Comparison of ENCODE assay signal across 16 mouse cellular contexts in genomic region chr1:182776749-182777410, GRCm38 (mm10). TPM values are rescaled to one million over a fixed set of nuclear protein-coding genes. Genes with fewer than 3 reads are reported as not detected.
DNase-seq lines count a peak whose midpoint lies in the region; TF ChIP-seq lines count a peak whose summit lies in the region.
"Had no signal": no experiment of that assay in that cellular context is flagged by ENCODE, and none has a peak within 500 bp of the region (broad histone marks: within the 10 kb centered on the region; RNA-seq: fewer than 3 reads in every experiment).

No protein-coding gene starts in this region.

- no peak for TF ChIP-seq POLR2A in cerebellum, adult 2 months (IDR thresholded peaks at IDR 0.05; ENCODE audit: borderline replicate concordance, insufficient read depth, low read length)

- DNase-seq in embryo, embryonic 10 days (ENCODE audit: low spot score): peak; percentile 48
- no peak for DNase-seq in embryo, embryonic 11 days
- DNase-seq in left cerebral cortex, adult 2 months (ENCODE audit: extremely low spot score in 1 of 2, low spot score in 2 of 2): peak; percentile 22 to 29
- DNase-seq in left cerebral cortex, postnatal 10 days (ENCODE audit: extremely low spot score in 1 of 2, low spot score in 2 of 2): no peak
- peak; percentile 42 to 56 for DNase-seq in cerebellum, adult 2 months
- peak; percentile 44 for DNase-seq in kidney, postnatal 10 days
- DNase-seq in thymus, postnatal 10 days (ENCODE audit: low spot score in 2 of 2): no peak
- no peak for DNase-seq in layer of hippocampus, postnatal 25 days (ENCODE audit: extremely low spot score in 1 of 2, low spot score in 1 of 2)
- DNase-seq: heart, adult 2 months had no signal

- no peak for TF ChIP-seq CTCF in left cerebral cortex, adult 2 months (IDR thresholded peaks at IDR 0.05)
- no peak for TF ChIP-seq CTCF in cerebellum, adult 2 months (IDR thresholded peaks at IDR 0.05; ENCODE audit: borderline replicate concordance, insufficient read depth, low read depth, low read length)

- no peaks in the 10 kb centered on the region for H3K27me3 ChIP-seq in cerebellum, adult 2 months (ENCODE audit: control insufficient read depth, insufficient read depth, low read length)
- H3K27me3 ChIP-seq: embryonic facial prominence, embryonic 13.5 days; hindbrain, embryonic 15.5 days; limb, embryonic 15.5 days had no signal

- peaks cover 8% of the 10 kb centered on the region for H3K4me1 ChIP-seq in cerebellum, adult 2 months (ENCODE audit: control insufficient read depth, insufficient read depth, low read length)
- H3K4me1 ChIP-seq: embryonic facial prominence, embryonic 13.5 days; limb, embryonic 15.5 days had no signal

- intact Hi-C loops in left cerebral cortex, adult 2 months (cut with DNase I): no loop called here
- intact Hi-C loops in left cerebral cortex, postnatal 10 days (cut with DNase I): no loop called here

- H3K27ac ChIP-seq in left cerebral cortex, adult 2 months: no peak overlapping the region
- H3K27ac ChIP-seq in cerebellum, adult 2 months (ENCODE audit: insufficient read depth, low read length): no peak overlapping the region
- H3K27ac ChIP-seq: embryonic facial prominence, embryonic 13.5 days; heart, adult 2 months; hindbrain, embryonic 15.5 days; limb, embryonic 15.5 days had no signal

- WGBS in cerebellum, adult 2 months: 30% methylated on average over 10 of the region's 10 CpGs

- no peak overlapping the region for H3K4me3 ChIP-seq in left cerebral cortex, adult 2 months
- H3K4me3 ChIP-seq in cerebellum, adult 2 months (replicated peaks; ENCODE audit: insufficient read depth, low read depth, low read length): no peak overlapping the region
- H3K4me3 ChIP-seq: embryonic facial prominence, embryonic 13.5 days; heart, adult 2 months; hindbrain, embryonic 15.5 days; limb, embryonic 15.5 days had no signal

RNA-seq across cellular contexts. Expression of gene Susd4, which starts 13.2 kb away (rescaled TPM):
- 100 to 1,000 TPM; 105 to 111 TPM for total RNA-seq in left cerebral cortex, adult 2 months (2021)
- 10 to 100 TPM; 75.2 to 78.9 TPM for total RNA-seq in left cerebral cortex, postnatal 10 days (2021)
- polyA plus RNA-seq in cerebellum, adult 2 months (2012; rRNA removed): 96.0 and 97.7 TPM in 2 replicates
- total RNA-seq in layer of hippocampus, postnatal 25 days (2021): 100 to 1,000 TPM; 124 to 133 TPM

RNA-seq across cellular contexts. Expression of gene Ccdc185, which starts 27.9 kb away (rescaled TPM):
- under 1 TPM in 1 of 2 experiments, not detected in 1; 0.21 TPM for total RNA-seq in left cerebral cortex, adult 2 months (2021)
- not detected for total RNA-seq in left cerebral cortex, postnatal 10 days (2021)
- not detected in 2 replicates for polyA plus RNA-seq in cerebellum, adult 2 months (2012; rRNA removed)
- total RNA-seq in layer of hippocampus, postnatal 25 days (2021): under 1 TPM; 0.17 to 0.28 TPM
- total RNA-seq: heart, adult 2 months had no signal
- polyA plus RNA-seq: brain, embryonic 14.5 days; embryonic facial prominence, embryonic 13.5 days; frontal cortex, adult 2 months; hindbrain, embryonic 15.5 days; limb, embryonic 15.5 days; lung, postnatal 0 days; stomach, embryonic 14.5 days had no signal

Comparison
In these comparisons a context has a peak if more than half of its experiments do, and no peak if none do; other contexts are left out.
1. DNase-seq: peak in embryo, embryonic 10 days (single experiment), left cerebral cortex, adult 2 months (2 of 2), cerebellum, adult 2 months (2 of 2) and kidney, postnatal 10 days (single experiment); none in embryo, embryonic 11 days (single experiment), left cerebral cortex, postnatal 10 days (0 of 2), thymus, postnatal 10 days (0 of 2) and layer of hippocampus, postnatal 25 days (0 of 2).